Mouse (Mus musculus): ENCODE measurements around the gene Tbl3.

DNA sequence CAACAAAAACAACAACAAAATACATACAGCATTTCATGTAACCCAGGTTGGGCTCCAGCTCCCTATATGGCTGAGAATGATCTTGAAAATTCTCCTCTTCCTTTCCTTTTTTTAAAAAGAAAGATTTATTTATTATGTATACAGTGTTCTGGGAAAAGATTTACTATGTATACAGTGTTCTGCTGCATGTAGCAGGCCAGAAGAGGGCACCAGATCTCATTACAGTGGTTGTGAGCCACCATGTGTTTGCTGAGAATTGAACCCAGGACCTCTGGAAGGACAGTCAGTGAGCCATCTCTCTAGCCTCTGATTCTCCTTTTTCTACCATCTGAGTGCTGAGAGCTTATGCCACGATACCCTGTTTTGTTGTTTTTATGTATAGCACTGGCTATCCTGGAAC lies 27.1 kb upstream of the Tbl3 start:
- TF ChIP-seq POLR2A (IDR thresholded peaks at IDR 0.05; ENCODE audit: extremely low read depth, insufficient read depth, low read length) (no peak), CTCF (IDR thresholded peaks at IDR 0.05; ENCODE audit: extremely low read depth, insufficient read depth, low read length) (no peak)
